In genomic region chr1:139423931-139424330, GRCm38 (mm10) we compare ENCODE assay signal across 8 mouse cellular contexts. TPM values are rescaled to one million over a fixed set of nuclear protein-coding genes. Genes with fewer than 3 reads are reported as not detected.
DNase-seq lines count a peak whose midpoint lies in the region; ATAC-seq and TF ChIP-seq lines count a peak whose summit lies in the region.
"Had no signal": no experiment of that assay in that cellular context is flagged by ENCODE, and none has a peak within 500 bp of the region (broad histone marks: within the 10 kb centered on the region; RNA-seq: fewer than 3 reads in every experiment).

No protein-coding gene starts in this region.

- WGBS in neural tube, embryonic 11.5 days: 72% methylated on average over 10 of the region's 10 CpGs
- 47% methylated on average over 10 of the region's 10 CpGs for WGBS in forebrain, postnatal 0 days
- WGBS in liver, postnatal 0 days (ENCODE audit: insufficient replicate concordance): 37% methylated on average over 10 of the region's 10 CpGs

- no peak for ATAC-seq in neural tube, embryonic 11.5 days (ENCODE audit: insufficient read depth, low FRiP score, low TSS enrichment)
- no peak for ATAC-seq in forebrain, postnatal 0 days
- no peak for ATAC-seq in liver, postnatal 0 days
- no peak for ATAC-seq in inflammation-experienced regulatory T-cells, adult 6 months

- 0 out of 2 replicates have a peak overlapping the region, but pooled peaks have one; percentile 14 for H3K9ac ChIP-seq in neural tube, embryonic 11.5 days (ENCODE audit: low read length)
- no peak overlapping the region for H3K9ac ChIP-seq in forebrain, postnatal 0 days
- H3K9ac ChIP-seq in liver, postnatal 0 days (replicated peaks): no peak overlapping the region; the same call in 1 of the 2 replicates

- H3K4me1 ChIP-seq in neural tube, embryonic 11.5 days (ENCODE audit: control insufficient read depth, insufficient read depth, low read length): peaks cover 24% of the 10 kb centered on the region
- peaks cover 16% of the 10 kb centered on the region for H3K4me1 ChIP-seq in forebrain, postnatal 0 days (ENCODE audit: insufficient read depth)
- peaks cover 33% of the 10 kb centered on the region for H3K4me1 ChIP-seq in liver, postnatal 0 days (ENCODE audit: insufficient read depth)

- no peaks in the 10 kb centered on the region for H3K9me3 ChIP-seq in neural tube, embryonic 11.5 days (ENCODE audit: control insufficient read depth, low read length)
- H3K9me3 ChIP-seq in forebrain, postnatal 0 days (ENCODE audit: low read length): no peaks in the 10 kb centered on the region
- no peaks in the 10 kb centered on the region for H3K9me3 ChIP-seq in liver, postnatal 0 days (ENCODE audit: low read length)

- no peak for DNase-seq in neural tube, embryonic 11.5 days (ENCODE audit: low spot score)
- no peak for DNase-seq in neural tube, embryonic 10.5 days (ENCODE audit: extremely low spot score, low spot score)
- DNase-seq in forebrain, postnatal 0 days: no peak
- no peak for DNase-seq in liver, postnatal 0 days
- no peak for DNase-seq in urinary bladder, postnatal 36 days (ENCODE audit: low spot score in 2 of 2)
- no peak for DNase-seq in layer of hippocampus, postnatal 14 days (ENCODE audit: low spot score in 2 of 2)
- DNase-seq: kidney, postnatal 10 days had no signal

- H3K27me3 ChIP-seq in neural tube, embryonic 11.5 days (ENCODE audit: control insufficient read depth, insufficient read depth, low read length): no peaks in the 10 kb centered on the region
- H3K27me3 ChIP-seq in forebrain, postnatal 0 days (ENCODE audit: insufficient read depth, low read length): no peaks in the 10 kb centered on the region
- H3K27me3 ChIP-seq in liver, postnatal 0 days (ENCODE audit: insufficient read depth, low read length): no peaks in the 10 kb centered on the region

- TF ChIP-seq CTCF in forebrain, postnatal 0 days (IDR thresholded peaks at IDR 0.05; ENCODE audit: low read depth): no peak
- TF ChIP-seq CTCF in liver, postnatal 0 days (IDR thresholded peaks at IDR 0.05; ENCODE audit: low read depth): no peak

- peak overlapping the region; percentile 81 for H3K4me2 ChIP-seq in neural tube, embryonic 11.5 days (ENCODE audit: low read depth)
- H3K4me2 ChIP-seq in forebrain, postnatal 0 days (ENCODE audit: low read depth): peak overlapping the region; percentile 52
- peak overlapping the region; percentile 94 for H3K4me2 ChIP-seq in liver, postnatal 0 days (ENCODE audit: low read depth, low read length)

- TF ChIP-seq EP300 in liver, postnatal 0 days (IDR thresholded peaks at IDR 0.05; ENCODE audit: low read depth): no peak

- no peaks in the 10 kb centered on the region for H3K36me3 ChIP-seq in neural tube, embryonic 11.5 days (ENCODE audit: control insufficient read depth, insufficient read depth, low read length)
- H3K36me3 ChIP-seq in forebrain, postnatal 0 days (ENCODE audit: insufficient read depth): peaks cover 1% of the 10 kb centered on the region
- peaks cover 3% of the 10 kb centered on the region for H3K36me3 ChIP-seq in liver, postnatal 0 days (replicated peaks; ENCODE audit: insufficient read depth, low read length)

- peak overlapping the region; percentile 10; the same call in 1 of the 2 replicates for H3K4me3 ChIP-seq in neural tube, embryonic 11.5 days (ENCODE audit: low read depth, low read length)
- peak overlapping the region; percentile 86 for H3K4me3 ChIP-seq in forebrain, postnatal 0 days (ENCODE audit: low read depth, low read length)
- peak overlapping the region; percentile 90 for H3K4me3 ChIP-seq in liver, postnatal 0 days (ENCODE audit: low read depth, low read length)

- H3K27ac ChIP-seq in neural tube, embryonic 11.5 days (ENCODE audit: low read depth, low read length): no peak overlapping the region
- H3K27ac ChIP-seq in forebrain, postnatal 0 days (ENCODE audit: low read depth, low read length): no peak overlapping the region
- H3K27ac ChIP-seq in liver, postnatal 0 days (ENCODE audit: low read depth): no peak overlapping the region

RNA-seq across cellular contexts. Expression of gene Zbtb41, which starts 1.8 kb away (rescaled TPM):
- polyA plus RNA-seq in neural tube, embryonic 11.5 days (2014; fragmentation: Nextera tagmentation; extraction: Ambion mirVana): 19.4 and 19.6 TPM in 2 replicates
- 47.6 and 57.3 TPM in 2 replicates for total RNA-seq in forebrain, postnatal 0 days (2014; rRNA removed)
- 7.3 and 10.9 TPM in 2 replicates for polyA plus RNA-seq in forebrain, postnatal 0 days (2015; fragmentation: Nextera tagmentation; extraction: Ambion mirVana)
- polyA plus RNA-seq in liver, postnatal 0 days (2015; fragmentation: Nextera tagmentation; extraction: Ambion mirVana): 1.5 and 1.6 TPM in 2 replicates
- polyA plus RNA-seq in inflammation-experienced regulatory T-cells, adult 6 months (2017; shearing (Covaris generic)): 1 to 10 TPM; 4.3 to 7.2 (median 4.8) TPM
- 10 to 100 TPM; 30.2 to 30.6 TPM for total RNA-seq in layer of hippocampus, postnatal 14 days (2021)

RNA-seq across cellular contexts. Expression of gene Aspm, which starts 30.6 kb away (rescaled TPM):
- polyA plus RNA-seq in neural tube, embryonic 11.5 days (2014; fragmentation: Nextera tagmentation; extraction: Ambion mirVana): 23.7 and 24.1 TPM in 2 replicates
- total RNA-seq in forebrain, postnatal 0 days (2014; rRNA removed): 3.2 and 5.4 TPM in 2 replicates
- 1.2 and 1.7 TPM in 2 replicates for polyA plus RNA-seq in forebrain, postnatal 0 days (2015; fragmentation: Nextera tagmentation; extraction: Ambion mirVana)
- 4.6 and 5.3 TPM in 2 replicates for polyA plus RNA-seq in liver, postnatal 0 days (2015; fragmentation: Nextera tagmentation; extraction: Ambion mirVana)
- 10 to 100 TPM in 1 of 3 experiments, 1 to 10 TPM in 1, under 1 TPM in 1; 0.50 to 10.3 (median 1.2) TPM for polyA plus RNA-seq in inflammation-experienced regulatory T-cells, adult 6 months (2017; shearing (Covaris generic))
- 1 to 10 TPM; 1.6 to 1.7 TPM for total RNA-seq in layer of hippocampus, postnatal 14 days (2021)

RNA-seq across cellular contexts. Expression of gene Crb1, which starts 47.0 kb away (rescaled TPM):
- 2.3 and 2.5 TPM in 2 replicates for polyA plus RNA-seq in neural tube, embryonic 11.5 days (2014; fragmentation: Nextera tagmentation; extraction: Ambion mirVana)
- 3.2 and 4.8 TPM in 2 replicates for total RNA-seq in forebrain, postnatal 0 days (2014; rRNA removed)
- 0.67 and 1.1 TPM in 2 replicates for polyA plus RNA-seq in forebrain, postnatal 0 days (2015; fragmentation: Nextera tagmentation; extraction: Ambion mirVana)
- not detected in 2 replicates for polyA plus RNA-seq in liver, postnatal 0 days (2015; fragmentation: Nextera tagmentation; extraction: Ambion mirVana)
- not detected for polyA plus RNA-seq in inflammation-experienced regulatory T-cells, adult 6 months (2017; shearing (Covaris generic))
- total RNA-seq in layer of hippocampus, postnatal 14 days (2021): under 1 TPM; 0.45 to 0.58 TPM

Comparison
In these comparisons a context has a peak if more than half of its experiments do, and no peak if none do; other contexts are left out.
1. H3K4me3 ChIP-seq: peak in every context shown above with its lines; median percentile 90 in liver, postnatal 0 days; 86 in forebrain, postnatal 0 days; 10 in neural tube, embryonic 11.5 days.